17 mouse cellular contexts compared by ENCODE assay signal in the genomic region with DNA sequence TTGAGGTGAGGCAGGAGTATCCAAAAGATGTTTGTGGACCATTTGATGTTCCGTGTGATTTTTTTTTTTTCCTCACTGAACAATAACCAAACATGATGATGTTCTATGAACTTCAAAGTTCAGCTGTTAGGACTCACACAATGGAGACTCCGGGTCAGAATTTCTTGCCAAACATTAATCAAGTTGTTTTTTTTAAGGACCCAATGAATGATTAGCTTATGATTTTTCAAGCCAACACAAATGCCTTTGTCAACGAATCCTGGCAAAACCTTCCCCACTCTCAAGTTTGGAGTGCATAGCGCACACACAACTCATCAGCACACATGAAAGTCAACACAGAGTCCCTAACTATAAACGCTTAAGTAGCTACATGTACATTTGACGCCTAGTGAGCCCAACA. TPM values are rescaled to one million over a fixed set of nuclear protein-coding genes. Genes with fewer than 3 reads are reported as not detected.
"Had no signal": no experiment of that assay in that cellular context is flagged by ENCODE, and none has a peak within 500 bp of the region (broad histone marks: within the 10 kb centered on the region; RNA-seq: fewer than 3 reads in every experiment).

No protein-coding gene starts in this region.

- H3K27ac ChIP-seq: neural tube, embryonic 13.5 days; neural tube, embryonic 15.5 days; stomach, embryonic 15.5 days; stomach, postnatal 0 days had no signal

- H3K4me2 ChIP-seq: neural tube, embryonic 13.5 days; neural tube, embryonic 15.5 days; stomach, embryonic 15.5 days had no signal

- DNase-seq: retina, postnatal 1 day; right cerebral cortex, adult 18-20 months; right cerebral cortex, postnatal 14 days; right cerebral cortex, postnatal 25 days; right cerebral cortex, postnatal 4 days; spleen, adult 18-20 months; thymus, adult 18-20 months; thymus, adult 2 months; thymus, postnatal 14 days; thymus, postnatal 25 days; thymus, postnatal 36 days; thymus, postnatal 4 days had no signal

- H3K9me3 ChIP-seq: neural tube, embryonic 13.5 days; neural tube, embryonic 15.5 days; stomach, embryonic 15.5 days had no signal

- H3K4me3 ChIP-seq: neural tube, embryonic 13.5 days; neural tube, embryonic 15.5 days; stomach, embryonic 15.5 days had no signal

- H3K36me3 ChIP-seq: neural tube, embryonic 13.5 days; neural tube, embryonic 15.5 days; stomach, embryonic 15.5 days had no signal

- H3K9ac ChIP-seq: neural tube, embryonic 13.5 days; neural tube, embryonic 15.5 days; stomach, embryonic 15.5 days had no signal

- H3K4me1 ChIP-seq: neural tube, embryonic 13.5 days; neural tube, embryonic 15.5 days; stomach, embryonic 15.5 days had no signal

- H3K27me3 ChIP-seq: neural tube, embryonic 13.5 days; neural tube, embryonic 15.5 days; stomach, embryonic 15.5 days had no signal

RNA-seq across cellular contexts. Expression of gene Col6a6, which starts 7.2 kb away (rescaled TPM):
- polyA plus RNA-seq: small intestine, adult 2 months had no signal
